Mouse (Mus musculus) midbrain, embryonic 15.5 days (tissue): Measurements from ENCODE around the gene Lsm2. TPM values are rescaled to one million over a fixed set of nuclear protein-coding genes. Genes with fewer than 3 reads are reported as not detected.

Experiments
- ATAC-seq: fragments of 200-750 bp; cut with Nextera tagmentation; replicated peaks from 2 replicates; pipeline ENCODE4 v1.8.0; 2017; ENCODE audit warnings: moderate TSS enrichment
- H3K27ac ChIP-seq: fragments of 300-500 bp; sonication (generic); 2 replicates; pipeline ENCODE4 v1.5.1; 2015; ENCODE audit warnings: mild to moderate bottlenecking, inconsistent platforms
- H3K27me3 ChIP-seq: fragments of 300-500 bp; sonication (generic); replicated peaks from 2 replicates; pipeline ENCODE4 v1.6.1; 2015; ENCODE audit warnings: inconsistent platforms
- H3K36me3 ChIP-seq: fragments of 300-500 bp; sonication (generic); replicated peaks from 2 replicates; pipeline ENCODE4 v1.6.1; 2015; ENCODE audit warnings: inconsistent platforms
- H3K4me1 ChIP-seq: fragments of 300-500 bp; sonication (generic); 2 replicates; pipeline ENCODE4 v1.6.1; 2015; ENCODE audit warnings: inconsistent platforms
- H3K4me2 ChIP-seq: fragments of 300-500 bp; sonication (generic); 2 replicates; pipeline ENCODE4 v1.6.1; 2015; ENCODE audit warnings: inconsistent platforms, mild to moderate bottlenecking, moderate library complexity
- H3K4me3 ChIP-seq: fragments of 300-500 bp; sonication (generic); 2 replicates; pipeline ENCODE4 v1.5.1; 2015; ENCODE audit warnings: mild to moderate bottlenecking, inconsistent platforms
- H3K9ac ChIP-seq: fragments of 300-500 bp; sonication (generic); 2 replicates; pipeline ENCODE4 v1.6.1; 2015; ENCODE audit warnings: mild to moderate bottlenecking, inconsistent platforms
- H3K9me3 ChIP-seq: fragments of 300-500 bp; sonication (generic); 2 replicates; pipeline ENCODE4 v1.6.1; 2016; ENCODE audit warnings: inconsistent platforms
- WGBS: fragments of 180-500 bp; shearing (Covaris S2); methylation state at CpG from one replicate; pipeline ENCODE4 v1.1.7; 2015; ENCODE audit warnings: mixed read lengths; 5-methylcytosine and 5-hydroxymethylcytosine counted together
- polyA plus RNA-seq: library from polyadenylated mRNA; unstranded; fragments of >200 nt; fragmentation: Nextera tagmentation; extraction: Ambion mirVana; gene quantifications from 2 replicates; pipeline ENCODE4 v1.2.1, GENCODE M21; 2015

The Lsm2 gene
- polyA plus RNA-seq, 1 experiment from 2014 or later = 103 TPM

DNA sequence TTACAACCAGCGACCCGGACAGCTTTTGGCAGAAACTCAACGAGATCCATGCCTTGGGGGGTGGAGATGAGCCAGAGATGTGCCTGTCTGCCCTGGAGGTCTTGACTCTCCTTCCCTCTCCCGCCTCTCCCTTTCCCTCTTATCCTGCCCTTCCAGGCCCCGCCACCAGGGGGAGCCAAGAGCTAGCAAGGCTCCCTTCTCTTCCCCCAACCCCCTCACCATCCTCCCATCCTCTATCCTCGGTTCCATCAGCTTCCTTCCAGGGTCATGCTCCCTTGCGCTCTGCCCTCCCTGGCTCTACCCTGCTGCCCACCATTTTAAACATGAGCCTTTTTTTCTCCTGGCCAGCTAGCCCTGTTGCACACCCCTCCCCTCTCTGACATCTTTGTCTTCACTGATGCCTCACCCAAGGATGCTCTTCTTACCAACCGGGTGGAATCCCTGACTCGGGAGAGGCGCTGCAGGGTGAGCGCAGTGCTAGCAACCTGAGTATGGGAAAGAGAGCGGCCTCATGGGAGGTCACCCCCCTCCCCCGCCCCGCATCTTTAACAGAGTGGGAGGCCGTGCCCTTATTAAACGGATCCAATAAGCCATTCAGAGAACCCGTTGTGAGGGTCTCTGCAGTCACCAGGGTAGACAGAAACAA, 39.6 kb downstream of the Lsm2 start:
- WGBS = 4% methylated on average over 17 of the region's 17 CpGs
- no peak overlapping the region for H3K27ac ChIP-seq
- peak; percentile 30; the same call in 1 of the 2 replicates for ATAC-seq
- H3K9ac ChIP-seq = no peak overlapping the region
- no peaks in the 10 kb centered on the region for H3K9me3 ChIP-seq
- no peak overlapping the region for H3K4me3 ChIP-seq
- peaks cover 8% of the 10 kb centered on the region for H3K4me1 ChIP-seq
- H3K36me3 ChIP-seq = no peaks in the 10 kb centered on the region
- peak overlapping the region; percentile 31; the same call in 1 of the 2 replicates for H3K4me2 ChIP-seq
- no peaks in the 10 kb centered on the region for H3K27me3 ChIP-seq

DNA sequence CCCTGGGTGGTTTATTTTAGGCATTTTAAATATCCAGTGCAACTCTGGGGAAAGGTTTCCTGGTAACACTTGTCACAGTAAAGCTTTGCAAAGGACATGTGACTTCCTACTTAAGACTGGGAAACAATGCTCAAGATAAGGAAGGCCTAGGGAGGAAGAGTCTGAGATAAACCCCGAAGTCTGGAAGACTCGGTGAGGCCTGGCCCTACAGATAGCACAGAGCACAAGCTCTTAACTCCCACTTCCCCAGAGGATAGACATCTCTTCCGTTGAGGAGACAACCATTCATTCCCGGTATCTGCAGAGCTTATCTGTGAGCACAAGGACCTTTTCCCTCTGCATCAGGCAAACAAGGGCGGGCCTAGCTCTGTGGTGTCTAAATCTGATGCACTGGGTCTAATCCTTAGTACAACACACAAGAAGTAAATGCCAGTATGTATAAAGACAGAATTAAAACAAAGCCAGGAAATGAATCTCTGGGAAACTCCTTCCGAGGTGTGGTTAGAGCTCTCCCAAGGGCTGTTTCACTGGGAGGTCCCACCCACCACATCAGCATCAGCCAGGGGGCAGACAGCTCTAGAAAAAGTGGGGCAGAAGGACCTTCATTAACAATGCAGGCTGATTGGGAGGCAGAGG, 40.3 kb downstream of the Lsm2 start:
- Histone ChIP-seq H3K4me1 (peaks cover 6% of the 10 kb centered on the region), H3K36me3 (no peaks in the 10 kb centered on the region), H3K9ac (no peak overlapping the region), H3K9me3 (no peaks in the 10 kb centered on the region), H3K27ac (no peak overlapping the region), H3K4me3 (no peak overlapping the region), H3K4me2 (no peak overlapping the region), H3K27me3 (no peaks in the 10 kb centered on the region)
- 47% methylated on average over 6 of the region's 6 CpGs for WGBS
- no peak for ATAC-seq

DNA sequence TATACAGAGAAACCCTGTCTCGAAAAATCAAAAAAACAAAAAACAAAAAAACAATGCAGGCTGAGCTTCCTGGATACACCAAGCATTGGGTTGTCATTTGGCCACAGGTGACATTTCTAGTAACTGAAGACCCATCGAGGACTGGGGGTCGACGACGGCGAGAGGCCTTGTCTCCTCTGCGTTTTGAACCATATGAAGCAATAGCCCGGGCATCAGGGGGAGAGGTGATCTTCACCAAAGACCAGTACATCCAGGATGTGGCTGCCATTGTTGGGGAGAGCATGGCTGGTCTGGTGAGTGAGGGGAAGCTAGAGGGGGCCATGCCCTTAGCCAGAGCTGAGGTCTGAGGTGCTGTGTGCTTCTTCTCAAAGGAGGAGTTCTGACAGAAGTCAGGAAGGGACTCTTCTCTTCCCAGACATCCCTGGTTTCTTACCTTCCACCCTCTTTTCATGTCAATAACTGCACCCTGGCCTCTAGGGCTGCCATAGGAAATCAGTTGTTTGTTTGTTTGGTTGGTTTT, 40.9 kb downstream of the Lsm2 start:
- Histone ChIP-seq H3K9me3 (no peaks in the 10 kb centered on the region), H3K36me3 (no peaks in the 10 kb centered on the region), H3K9ac (no peak overlapping the region), H3K27me3 (no peaks in the 10 kb centered on the region), H3K27ac (no peak overlapping the region), H3K4me2 (no peak overlapping the region), H3K4me3 (no peak overlapping the region), H3K4me1 (peaks cover 8% of the 10 kb centered on the region)
- WGBS = 93% methylated on average over 8 of the region's 8 CpGs
- ATAC-seq = no peak

DNA sequence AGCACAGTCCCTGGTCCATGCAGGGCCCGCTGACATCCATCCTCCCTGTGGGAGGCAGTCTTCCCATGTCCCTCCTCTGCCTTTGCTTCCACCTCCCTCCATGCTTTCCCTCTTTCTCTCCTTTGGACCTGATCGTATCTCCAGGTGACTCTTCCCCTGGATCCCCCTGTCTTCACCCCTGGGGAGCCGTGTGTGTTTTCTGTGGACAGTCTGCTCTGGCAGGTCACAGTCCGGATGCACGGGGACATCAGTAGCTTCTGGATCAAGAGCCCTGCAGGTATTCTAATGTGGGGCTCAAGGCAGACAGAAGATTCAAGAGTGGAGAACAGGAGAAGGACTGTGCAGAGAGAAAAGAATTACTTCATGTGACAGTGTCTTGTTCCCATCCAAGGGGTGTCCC, 41.6 kb downstream of the Lsm2 start:
- Histone ChIP-seq H3K27me3 (no peaks in the 10 kb centered on the region), H3K27ac (no peak overlapping the region), H3K9ac (no peak overlapping the region), H3K36me3 (no peaks in the 10 kb centered on the region), H3K4me3 (no peak overlapping the region), H3K4me2 (no peak overlapping the region), H3K4me1 (peaks cover 8% of the 10 kb centered on the region), H3K9me3 (no peaks in the 10 kb centered on the region)
- ATAC-seq = no peak
- 83% methylated on average over 5 of the region's 5 CpGs for WGBS

DNA sequence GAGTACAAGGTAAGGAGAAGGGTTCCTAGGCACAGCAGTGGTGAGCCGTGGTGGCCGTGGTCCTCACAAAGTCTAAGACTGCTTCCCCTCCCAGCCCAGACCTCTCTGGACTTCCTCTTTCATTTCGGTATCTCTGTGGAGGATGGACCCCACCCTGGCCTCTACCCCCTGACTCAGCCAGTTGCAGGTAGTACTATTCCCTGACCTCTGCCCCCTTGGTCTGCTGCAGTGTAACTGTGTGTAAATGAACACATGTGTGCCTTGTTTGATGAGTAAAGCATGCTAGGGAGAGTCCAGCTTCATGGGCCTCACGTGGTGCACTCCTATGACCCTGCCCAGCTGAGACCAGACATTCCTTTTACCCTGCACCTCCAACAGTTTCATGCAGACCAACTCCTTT, 42.1 kb downstream of the Lsm2 start:
- no peak overlapping the region for H3K9ac ChIP-seq
- no peaks in the 10 kb centered on the region for H3K36me3 ChIP-seq
- no peak for ATAC-seq
- H3K27me3 ChIP-seq = no peaks in the 10 kb centered on the region
- H3K4me3 ChIP-seq = no peak overlapping the region
- H3K4me2 ChIP-seq = no peak overlapping the region
- no peak overlapping the region for H3K27ac ChIP-seq
- peaks cover 8% of the 10 kb centered on the region for H3K4me1 ChIP-seq
- no peaks in the 10 kb centered on the region for H3K9me3 ChIP-seq
- 81% methylated on average over 4 of the region's 4 CpGs for WGBS

DNA sequence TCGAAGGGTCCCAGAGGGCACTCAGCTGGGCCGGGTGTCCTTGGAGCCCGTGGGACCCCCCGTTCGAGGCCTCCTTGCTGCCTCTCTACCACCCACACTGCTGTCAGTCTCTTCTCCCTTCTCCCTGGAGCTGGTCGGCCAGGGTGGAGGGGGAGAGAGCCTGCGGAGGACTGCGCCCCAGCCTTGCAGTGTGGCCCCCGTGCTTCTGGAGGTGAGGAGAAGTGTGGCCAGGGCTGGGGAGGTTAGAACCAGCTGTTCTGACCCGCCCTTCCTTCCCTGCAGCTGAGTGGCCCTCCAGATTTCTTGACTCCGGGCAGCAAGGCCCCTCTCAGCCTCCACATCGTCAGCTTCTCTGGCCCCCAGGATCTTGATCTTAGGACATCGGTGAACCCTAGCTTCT, 42.6 kb downstream of the Lsm2 start:
- ATAC-seq = no peak
- Histone ChIP-seq H3K27me3 (no peaks in the 10 kb centered on the region), H3K4me2 (no peak overlapping the region), H3K4me1 (peaks cover 8% of the 10 kb centered on the region), H3K4me3 (no peak overlapping the region), H3K27ac (no peak overlapping the region), H3K9ac (no peak overlapping the region), H3K9me3 (no peaks in the 10 kb centered on the region), H3K36me3 (no peaks in the 10 kb centered on the region)
- 74% methylated on average over 13 of the region's 13 CpGs for WGBS

DNA sequence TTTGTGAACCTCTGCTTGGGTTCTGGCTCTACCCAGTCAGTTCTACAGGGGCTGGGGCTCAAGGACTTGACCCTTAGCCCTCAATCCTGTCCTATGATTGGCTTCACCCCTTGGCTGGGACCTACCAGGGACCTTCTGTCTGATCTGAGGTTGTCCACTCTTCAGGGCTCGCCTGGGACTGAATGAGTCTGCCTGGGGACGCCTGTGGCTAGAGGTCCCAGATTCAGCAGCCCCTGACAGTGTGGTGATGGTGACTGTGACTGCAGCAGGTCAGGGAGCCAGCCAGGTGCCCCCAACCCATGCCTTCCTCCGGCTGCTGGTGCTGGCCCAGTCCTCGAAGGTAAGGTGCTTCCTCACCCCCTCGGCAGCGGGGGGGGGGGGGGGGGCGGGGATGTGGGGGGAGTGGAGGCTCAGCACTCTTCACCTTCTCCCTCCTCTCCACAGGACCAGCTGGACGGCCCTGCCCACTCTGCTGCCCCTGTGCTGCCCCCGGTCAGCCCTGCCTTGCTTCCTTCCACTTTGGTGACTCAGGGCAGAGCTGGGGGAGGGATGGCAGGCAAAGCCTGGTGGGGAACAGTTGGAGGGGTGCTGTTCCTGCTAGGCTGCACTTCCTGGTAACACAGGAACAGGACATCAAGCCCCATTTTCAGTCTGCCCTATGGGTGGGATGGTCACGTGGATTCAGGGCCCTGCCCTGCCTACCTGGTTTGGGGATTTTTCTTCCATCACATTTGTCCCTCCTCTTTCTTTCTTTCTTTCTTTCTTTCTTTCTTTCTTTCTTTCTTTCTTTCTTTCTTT, 43.2 kb downstream of the Lsm2 start:
- H3K4me2 ChIP-seq = no peak overlapping the region
- no peak for ATAC-seq
- no peak overlapping the region for H3K27ac ChIP-seq
- H3K4me1 ChIP-seq = peaks cover 13% of the 10 kb centered on the region
- H3K27me3 ChIP-seq = no peaks in the 10 kb centered on the region
- H3K36me3 ChIP-seq = no peaks in the 10 kb centered on the region
- no peak overlapping the region for H3K9ac ChIP-seq
- H3K9me3 ChIP-seq = no peaks in the 10 kb centered on the region
- 66% methylated on average over 8 of the region's 10 CpGs for WGBS
- H3K4me3 ChIP-seq = no peak overlapping the region

DNA sequence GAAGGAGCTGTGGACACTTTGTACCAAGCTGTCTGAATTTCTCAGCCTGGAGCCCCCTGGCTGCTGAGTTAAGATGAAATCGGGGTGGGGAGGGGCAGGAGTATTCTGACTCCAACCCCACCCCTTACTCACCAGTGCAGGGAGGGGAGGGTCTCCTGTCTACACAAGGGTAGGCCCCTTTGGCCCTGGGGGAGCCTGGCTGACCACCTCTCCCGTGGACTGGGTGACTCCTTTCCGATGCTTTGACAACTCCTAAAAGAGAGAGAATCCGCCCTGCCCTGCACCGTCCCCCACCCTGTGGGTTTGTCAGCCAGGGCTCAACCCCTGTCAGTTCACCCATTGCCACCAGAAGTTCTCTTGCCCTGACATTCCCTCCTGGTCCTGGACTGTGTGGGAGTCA, 44.5 kb downstream of the Lsm2 start:
- Histone ChIP-seq H3K9ac (no peak overlapping the region), H3K9me3 (no peaks in the 10 kb centered on the region), H3K27ac (no peak overlapping the region), H3K36me3 (no peaks in the 10 kb centered on the region), H3K4me2 (no peak overlapping the region), H3K27me3 (no peaks in the 10 kb centered on the region), H3K4me1 (peaks cover 15% of the 10 kb centered on the region), H3K4me3 (no peak overlapping the region)
- no peak for ATAC-seq
- WGBS = 84% methylated on average over 5 of the region's 5 CpGs

DNA sequence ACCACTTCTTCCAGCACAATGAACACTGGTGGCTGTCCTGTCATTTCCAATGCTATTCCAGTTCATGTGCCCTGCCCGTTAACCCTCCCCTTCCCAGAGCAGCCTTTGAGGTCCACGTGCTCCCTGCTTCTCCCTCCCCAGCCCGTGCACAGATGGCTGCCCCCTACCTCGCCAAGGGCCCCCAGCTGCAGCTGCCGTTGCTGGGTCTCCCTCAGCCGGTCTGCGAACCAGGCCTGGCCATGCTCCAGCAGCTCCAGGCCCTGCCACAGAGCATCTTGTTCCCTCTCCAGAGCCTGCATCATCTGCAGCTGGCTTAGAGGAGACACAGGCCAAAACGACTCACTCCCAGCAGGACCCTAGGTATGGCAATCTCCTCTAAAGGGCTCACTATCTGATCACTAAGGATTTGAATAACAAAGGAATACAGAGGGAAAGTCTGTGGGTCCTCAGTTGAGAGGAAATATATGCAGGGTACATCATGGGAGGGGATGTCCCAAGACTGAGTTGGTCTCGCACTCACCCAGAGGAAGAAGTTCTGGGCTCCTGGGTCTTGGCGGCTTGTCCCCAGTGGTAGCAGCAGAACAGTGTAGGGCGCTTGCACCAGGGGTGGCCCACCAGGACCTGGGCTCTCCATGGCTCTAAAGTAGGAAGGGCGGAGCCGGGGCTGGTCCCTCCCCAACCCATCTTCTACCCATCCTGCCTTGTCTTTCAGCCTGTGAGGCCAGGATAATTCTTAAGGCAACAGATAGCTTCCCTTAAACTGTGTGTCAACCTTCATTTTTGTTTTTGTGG, 45.8 kb downstream of the Lsm2 start, which contains the start of gene Sapcd1:
Gene Sapcd1 (minus strand): TSS at position 740 of the 792 bp plus-strand sequence.
- Histone ChIP-seq H3K36me3 (no peaks in the 10 kb centered on the region), H3K9me3 (no peaks in the 10 kb centered on the region), H3K27me3 (no peaks in the 10 kb centered on the region), H3K9ac (0 out of 2 replicates have a peak within 1 kb of the TSS, but pooled peaks have one; percentile 3), H3K27ac (peak within 1 kb of the TSS; percentile 49), H3K4me2 (no peak within 1 kb of the TSS), H3K4me3 (no peak within 1 kb of the TSS), H3K4me1 (peaks cover 9% of the 10 kb centered on the region)
- peak; percentile 51; the same call in 1 of the 2 replicates for ATAC-seq
- WGBS = 30% methylated on average over 13 of the region's 13 CpGs

DNA sequence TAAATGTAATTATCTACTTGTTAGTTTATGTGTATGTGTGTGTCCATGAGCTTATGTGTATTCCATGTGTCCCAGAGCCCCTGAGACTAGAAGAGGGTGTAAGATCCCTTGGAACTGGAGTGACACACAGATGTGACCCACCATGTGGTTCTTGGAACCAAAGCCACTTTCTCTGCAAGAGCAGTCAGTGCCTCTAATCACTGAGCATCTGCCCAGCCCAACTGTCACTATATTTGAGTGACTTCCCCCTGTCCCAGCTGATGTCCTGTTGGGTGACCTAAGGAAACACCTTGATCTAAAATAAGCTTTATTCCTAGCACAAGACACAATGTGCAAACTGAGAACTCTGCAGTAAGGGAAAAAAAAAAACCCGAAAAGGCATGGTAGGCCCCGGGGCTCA, 46.7 kb downstream of the Lsm2 start:
- Histone ChIP-seq H3K4me1 (peaks cover 9% of the 10 kb centered on the region), H3K9me3 (no peaks in the 10 kb centered on the region), H3K27me3 (no peaks in the 10 kb centered on the region), H3K9ac (no peak overlapping the region), H3K4me3 (no peak overlapping the region), H3K36me3 (no peaks in the 10 kb centered on the region), H3K4me2 (no peak overlapping the region), H3K27ac (no peak overlapping the region)
- 85% methylated on average over 2 of the region's 2 CpGs for WGBS
- ATAC-seq = no peak

DNA sequence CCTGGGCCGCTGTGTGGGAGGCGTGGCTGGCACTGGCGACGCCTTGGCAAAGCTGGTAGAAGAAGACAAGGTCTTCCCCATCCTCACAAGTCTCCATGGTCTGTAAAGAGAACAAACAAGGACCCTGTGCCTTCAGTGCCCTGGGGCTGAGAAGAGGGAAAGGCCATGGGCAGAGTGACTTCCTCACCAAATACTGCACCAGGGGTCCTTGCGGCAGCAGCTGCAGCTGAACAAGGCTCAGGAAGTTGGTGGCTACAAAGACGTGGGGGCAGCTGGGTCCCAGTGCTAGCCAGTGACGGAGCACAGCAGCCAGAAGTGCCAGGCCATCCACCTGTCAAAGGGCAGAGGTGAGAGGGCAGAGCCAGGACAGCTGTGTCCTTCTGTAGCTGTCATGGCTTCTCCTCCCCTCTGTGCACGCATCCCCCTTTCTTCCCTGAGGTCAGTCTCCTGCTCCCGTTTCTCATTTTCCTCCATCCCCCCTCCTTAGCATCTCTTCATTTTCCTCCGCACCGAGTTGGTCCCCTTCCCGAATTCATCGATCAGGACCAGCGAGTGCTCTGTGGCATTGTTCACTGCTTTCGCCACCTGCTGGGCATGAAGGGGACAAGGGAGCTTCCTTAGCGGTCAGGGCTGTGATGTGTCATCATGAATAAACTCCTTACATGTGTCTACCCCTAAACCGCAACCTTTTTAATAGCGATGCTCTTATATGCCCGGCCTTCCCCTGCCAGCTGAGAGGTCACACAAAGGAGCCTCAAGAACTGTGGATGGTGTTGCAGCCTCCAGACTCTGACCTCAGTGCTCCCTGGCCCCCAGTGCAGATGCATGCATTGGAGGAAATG, 48.2 kb downstream of the Lsm2 start:
- Histone ChIP-seq H3K27me3 (no peaks in the 10 kb centered on the region), H3K4me1 (peaks cover 9% of the 10 kb centered on the region), H3K36me3 (no peaks in the 10 kb centered on the region), H3K9ac (peak overlapping the region; percentile 25), H3K4me2 (peak overlapping the region; percentile 46), H3K4me3 (0 out of 2 replicates have a peak overlapping the region, but pooled peaks have one; percentile 9), H3K27ac (no peak overlapping the region), H3K9me3 (no peaks in the 10 kb centered on the region)
- ATAC-seq = 0 out of 2 replicates have a peak, but pooled peaks have one; percentile 31
- 29% methylated on average over 19 of the region's 19 CpGs for WGBS
